Mouse (Mus musculus) hematopoietic multipotent progenitor cell, adult 10-12 weeks (in vitro differentiated cells): ENCODE measurements around the gene Cfb. TPM values are rescaled to one million over a fixed set of nuclear protein-coding genes. Genes with fewer than 3 reads are reported as not detected.

Source experiments
- polyA plus RNA-seq: library from polyadenylated mRNA; stranded (reverse); fragments of >175 nt; gene quantifications from 2 replicates; pipeline ENCODE4 v1.2.3, GENCODE M21; 2012; ENCODE audit warnings: low replicate concordance

Cfb gene
- polyA plus RNA-seq = 0.42 and 1.0 TPM in 2 replicates

DNA sequence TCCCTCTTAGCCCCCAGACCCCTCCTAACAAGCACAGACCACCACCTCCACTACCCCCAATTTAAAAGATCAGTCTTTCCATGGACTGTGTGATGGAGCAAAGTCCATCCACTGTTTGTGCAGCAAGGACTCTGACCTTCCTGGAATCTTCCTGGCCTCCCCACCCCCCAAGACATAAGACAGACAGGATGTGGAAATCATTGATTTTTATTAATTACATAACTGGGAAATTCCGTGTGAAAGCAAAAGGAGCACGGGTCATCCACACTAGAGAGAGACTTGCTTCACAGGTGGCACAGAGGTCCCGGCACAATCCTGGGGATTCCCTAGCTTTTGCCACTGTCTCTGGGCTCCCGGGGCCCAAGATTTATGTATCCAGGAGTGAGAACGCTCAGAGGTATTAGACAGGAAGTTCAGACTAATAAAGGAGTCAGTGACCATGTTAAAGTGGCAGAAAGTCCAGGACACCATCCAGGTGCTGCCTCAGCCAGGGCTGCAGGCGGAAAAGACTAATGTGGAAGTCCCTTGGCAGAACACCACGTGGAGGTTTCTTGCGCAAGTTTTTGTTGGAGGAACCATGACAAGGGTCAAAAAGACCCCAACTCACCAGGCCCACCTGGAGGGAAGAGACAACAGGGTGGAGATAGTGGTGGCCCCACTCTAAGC, at the start of gene Cfb:
TSS of gene Cfb (minus strand) at position 103 of the 666 bp plus-strand sequence.

DNA sequence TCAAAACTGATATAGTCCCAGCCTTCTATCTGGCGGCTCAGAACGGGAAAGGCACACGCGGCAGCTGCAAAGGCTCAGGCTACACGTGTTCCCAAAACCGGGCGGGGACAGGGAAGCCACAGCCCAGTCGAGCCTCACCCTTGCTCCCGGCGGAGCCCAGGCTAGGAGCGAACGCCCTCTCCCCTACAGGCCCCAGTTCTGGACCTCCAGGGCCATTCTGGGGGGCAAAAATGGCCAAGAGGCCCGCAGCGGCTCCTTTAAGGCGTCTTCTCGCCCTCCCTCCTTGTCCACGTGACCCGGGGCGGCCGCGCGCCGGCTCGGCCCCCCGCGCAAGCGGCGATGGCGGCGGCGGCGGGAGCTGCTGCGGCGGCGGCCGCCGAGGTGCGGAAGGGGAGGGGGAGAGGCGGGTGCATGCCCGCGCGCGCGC, 35.9 kb upstream of the Cfb start, which contains the start of the genes C2 and Ehmt2:
TSS of gene C2 (minus strand) at position 106 of the 427 bp plus-strand sequence.
TSS of gene Ehmt2 (plus strand) at position 310 of the 427 bp plus-strand sequence.

DNA sequence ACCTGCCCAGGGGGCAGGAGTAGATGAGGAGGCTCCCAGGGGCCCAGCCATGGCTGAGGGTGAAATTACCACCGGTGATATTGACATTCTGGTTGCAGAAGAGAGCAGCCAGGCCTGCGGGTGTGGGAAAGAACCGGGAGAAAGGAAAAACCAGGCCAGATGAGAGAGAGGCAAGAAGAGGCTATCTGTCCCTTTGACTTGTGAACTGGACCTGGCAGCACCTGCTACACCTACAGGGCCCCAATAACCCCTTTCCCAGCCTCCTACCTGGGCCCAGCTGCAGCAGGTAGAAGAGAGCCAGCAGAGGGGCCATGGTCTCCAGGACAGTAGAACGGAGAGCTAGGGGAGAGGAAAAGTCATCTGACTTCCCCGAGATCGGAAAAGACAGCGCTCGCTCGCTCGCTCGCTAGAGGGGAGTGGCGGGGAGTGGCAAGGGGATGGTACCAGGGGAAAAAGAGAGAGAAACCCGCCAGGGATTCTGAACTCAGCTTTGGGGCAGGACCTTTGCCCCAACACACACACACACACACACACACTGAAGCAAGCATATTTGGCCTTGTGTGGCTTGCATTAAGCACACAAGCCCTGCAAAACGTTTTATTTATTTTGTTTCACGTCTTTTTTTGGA, 19.5 kb upstream of the Cfb start, which contains the start of gene Gm20547:
TSS of gene Gm20547 (minus strand) at position 360 of the 628 bp plus-strand sequence.

DNA sequence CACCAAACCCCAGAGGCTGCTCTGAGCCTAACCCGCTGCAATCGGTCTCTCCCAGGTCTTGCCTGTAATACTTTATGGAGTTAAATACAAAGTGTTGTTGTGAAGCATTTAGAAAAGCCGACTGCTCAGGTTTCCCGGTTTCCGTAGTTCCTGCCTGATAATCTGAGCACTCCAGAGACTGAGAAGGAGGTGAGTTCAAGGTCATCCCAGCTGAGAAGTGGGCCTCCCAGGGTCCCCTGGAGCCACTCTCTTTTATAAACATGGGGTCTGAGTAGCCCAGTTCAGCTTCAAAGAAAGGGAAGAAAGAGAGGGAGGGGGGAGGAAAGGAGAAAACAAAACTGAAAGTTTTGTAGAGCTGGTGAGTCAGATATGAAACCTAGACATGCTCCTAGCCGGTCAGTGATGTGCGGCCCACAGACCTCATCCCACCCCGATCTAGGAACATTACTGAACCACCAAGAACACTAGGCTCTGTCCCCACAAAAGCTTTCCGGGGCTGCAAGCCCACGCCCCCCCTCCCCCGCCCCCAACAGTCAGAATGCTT, 17.1 kb upstream of the Cfb start, which contains the start of gene Zbtb12:
TSS of gene Zbtb12 (plus strand) at position 148 of the 544 bp plus-strand sequence.

DNA sequence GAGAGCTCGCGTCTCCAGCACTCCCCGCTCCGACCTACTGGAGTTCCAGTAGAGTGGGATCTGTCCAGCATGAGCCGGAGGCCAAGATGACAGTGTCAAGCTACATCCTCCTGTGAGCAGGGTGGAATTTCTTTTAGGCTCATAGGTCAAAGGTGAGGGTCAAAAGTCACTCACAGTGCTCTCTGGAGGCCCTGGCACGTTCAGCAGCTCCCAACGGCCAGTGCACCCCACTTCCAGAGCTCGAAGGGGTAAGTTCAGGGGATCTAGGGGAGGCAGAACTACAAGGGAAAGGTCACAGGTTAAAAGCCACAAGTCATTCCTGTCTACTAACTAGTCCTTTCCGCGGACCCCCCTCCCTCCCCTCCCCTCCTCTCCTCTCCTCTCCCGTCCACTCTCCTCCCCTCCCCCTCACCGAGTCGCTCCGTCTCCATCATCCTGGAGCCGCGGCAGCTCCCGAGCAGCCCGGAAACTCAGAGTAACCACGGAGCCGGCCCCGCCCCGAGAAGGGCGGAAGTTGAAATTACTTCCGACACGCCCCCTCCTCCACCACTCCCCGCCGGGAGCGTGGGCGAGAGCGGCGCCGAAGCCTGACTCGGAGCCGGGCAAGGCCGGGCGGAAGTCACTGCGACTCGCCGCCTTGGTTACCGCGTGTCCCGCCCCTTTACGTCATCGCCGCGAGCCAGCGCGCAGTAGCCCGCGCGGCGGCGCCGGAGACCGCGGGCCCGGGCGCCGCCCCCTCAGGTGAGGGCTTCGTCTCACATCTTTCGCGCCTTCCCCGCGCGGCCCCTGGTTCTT, 12.4 kb downstream of the Cfb start, which contains the start of the genes Skiv2l and Nelfe:
TSS of gene Skiv2l (minus strand) at position 489 of the 795 bp plus-strand sequence.
TSS of gene Nelfe (plus strand) at position 670 of the 795 bp plus-strand sequence.

DNA sequence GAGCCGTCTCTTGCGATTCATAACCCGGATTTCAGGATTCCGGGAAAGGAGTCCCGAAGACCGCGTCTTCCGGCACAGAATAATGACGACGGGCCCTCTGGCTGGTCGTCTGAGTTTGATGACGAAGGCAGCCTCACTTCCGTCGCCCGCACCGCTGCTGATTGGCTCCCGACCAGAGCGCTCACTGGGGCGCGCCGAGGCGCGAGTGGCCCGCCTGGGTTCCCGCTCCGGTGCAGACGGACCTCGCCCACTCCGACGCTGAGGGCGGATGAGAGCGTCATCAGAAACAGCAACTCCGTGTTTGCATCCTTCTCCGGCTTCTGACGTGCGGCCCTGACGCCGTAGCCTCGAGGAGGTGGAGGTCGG, 25.5 kb downstream of the Cfb start, which contains the start of the genes Stk19 and Dxo:
TSS of gene Stk19 (minus strand) at position 90 of the 366 bp plus-strand sequence.
TSS of gene Dxo (plus strand) at position 164 of the 366 bp plus-strand sequence.

Other genes starting within 250 kb of the Cfb start
- gene Egfl8, start 246.5 kb downstream of the Cfb start, polyA plus RNA-seq = 1.2 and 1.3 TPM in 2 replicates
- gene Ppt2, start 234.0 kb downstream of the Cfb start, polyA plus RNA-seq = 77.8 and 82.6 TPM in 2 replicates
- 13.3 and 35.6 TPM in 2 replicates for gene Prrt1, start 233.0 kb downstream of the Cfb start, polyA plus RNA-seq
- gene Fkbpl, start 217.8 kb downstream of the Cfb start, polyA plus RNA-seq = 3.7 and 4.4 TPM in 2 replicates
- gene Atf6b, start 215.4 kb downstream of the Cfb start, polyA plus RNA-seq = 177 and 309 TPM in 2 replicates
- 0.28 and 0.68 TPM in 2 replicates for gene Tnxb, start 192.0 kb downstream of the Cfb start, polyA plus RNA-seq
- 1.6 and 2.8 TPM in 2 replicates for gene C4b, start 118.6 kb downstream of the Cfb start, polyA plus RNA-seq
- gene Cyp21a1, start 58.0 kb downstream of the Cfb start, polyA plus RNA-seq = 0.26 and 0.85 TPM in 2 replicates
- gene Stk19, start 25.6 kb downstream of the Cfb start, polyA plus RNA-seq = 35.1 and 41.2 TPM in 2 replicates
- 64.7 and 107 TPM in 2 replicates for gene Dxo, start 25.5 kb downstream of the Cfb start, polyA plus RNA-seq
- gene Skiv2l, start 12.3 kb downstream of the Cfb start, polyA plus RNA-seq = 73.9 and 94.6 TPM in 2 replicates
- 110 and 113 TPM in 2 replicates for gene Nelfe, start 12.1 kb downstream of the Cfb start, polyA plus RNA-seq
- gene Zbtb12, start 17.0 kb upstream of the Cfb start, polyA plus RNA-seq = 12.3 and 13.4 TPM in 2 replicates
- 0.10 TPM in 1 of 2 replicates, not detected in the other for gene Gm20547, start 19.5 kb upstream of the Cfb start, polyA plus RNA-seq
- gene C2, start 35.7 kb upstream of the Cfb start, polyA plus RNA-seq = 1.6 and 6.5 TPM in 2 replicates
- gene Ehmt2, start 36.0 kb upstream of the Cfb start, polyA plus RNA-seq = 299 and 719 TPM in 2 replicates
- not detected in 2 replicates for gene Slc44a4, start 51.9 kb upstream of the Cfb start, polyA plus RNA-seq
- gene Neu1, start 68.7 kb upstream of the Cfb start, polyA plus RNA-seq = 46.6 and 61.8 TPM in 2 replicates
- 3.0 and 6.4 TPM in 2 replicates for gene Hspa1b, start 96.7 kb upstream of the Cfb start, polyA plus RNA-seq
- gene Gm20481, start 107.4 kb upstream of the Cfb start, polyA plus RNA-seq = not detected in 2 replicates
- 0.68 and 2.2 TPM in 2 replicates for gene Hspa1a, start 109.6 kb upstream of the Cfb start, polyA plus RNA-seq
- gene Hspa1l, start 110.2 kb upstream of the Cfb start, polyA plus RNA-seq = not detected in 2 replicates
- gene Lsm2, start 119.3 kb upstream of the Cfb start, polyA plus RNA-seq = 51.7 and 75.3 TPM in 2 replicates
- gene Vars, start 138.5 kb upstream of the Cfb start, polyA plus RNA-seq = 768 and 1,214 TPM in 2 replicates
- gene Vwa7, start 154.1 kb upstream of the Cfb start, polyA plus RNA-seq = 0.51 and 1.3 TPM in 2 replicates
- gene Sapcd1, start 165.5 kb upstream of the Cfb start, polyA plus RNA-seq = 93.8 and 249 TPM in 2 replicates
- gene Msh5, start 184.2 kb upstream of the Cfb start, polyA plus RNA-seq = 54.6 and 127 TPM in 2 replicates
- gene Clic1, start 187.4 kb upstream of the Cfb start, polyA plus RNA-seq = 161 and 172 TPM in 2 replicates
- 6.4 and 6.5 TPM in 2 replicates for gene Ddah2, start 196.5 kb upstream of the Cfb start, polyA plus RNA-seq
- 0.17 TPM in 1 of 2 replicates, not detected in the other for gene Ly6g6c, start 202.9 kb upstream of the Cfb start, polyA plus RNA-seq
- gene Mpig6b, start 203.7 kb upstream of the Cfb start, polyA plus RNA-seq = 0.16 and 0.42 TPM in 2 replicates
- gene Ly6g6e, start 214.4 kb upstream of the Cfb start, polyA plus RNA-seq = not detected in 2 replicates
- not detected in 2 replicates for gene Ly6g6d, start 215.5 kb upstream of the Cfb start, polyA plus RNA-seq
- gene Ly6g6f, start 223.1 kb upstream of the Cfb start, polyA plus RNA-seq = not detected in 2 replicates
- 115 and 170 TPM in 2 replicates for gene Abhd16a, start 226.7 kb upstream of the Cfb start, polyA plus RNA-seq
- not detected in 2 replicates for gene Ly6g5c, start 245.8 kb upstream of the Cfb start, polyA plus RNA-seq